Mouse (Mus musculus): ENCODE results near the gene Arhgef10l. TPM values are rescaled to one million over a fixed set of nuclear protein-coding genes. Genes with fewer than 3 reads are reported as not detected.

Arhgef10l gene
- polyA plus RNA-seq, 1 experiment from 2014 or later: 15.8 TPM

DNA sequence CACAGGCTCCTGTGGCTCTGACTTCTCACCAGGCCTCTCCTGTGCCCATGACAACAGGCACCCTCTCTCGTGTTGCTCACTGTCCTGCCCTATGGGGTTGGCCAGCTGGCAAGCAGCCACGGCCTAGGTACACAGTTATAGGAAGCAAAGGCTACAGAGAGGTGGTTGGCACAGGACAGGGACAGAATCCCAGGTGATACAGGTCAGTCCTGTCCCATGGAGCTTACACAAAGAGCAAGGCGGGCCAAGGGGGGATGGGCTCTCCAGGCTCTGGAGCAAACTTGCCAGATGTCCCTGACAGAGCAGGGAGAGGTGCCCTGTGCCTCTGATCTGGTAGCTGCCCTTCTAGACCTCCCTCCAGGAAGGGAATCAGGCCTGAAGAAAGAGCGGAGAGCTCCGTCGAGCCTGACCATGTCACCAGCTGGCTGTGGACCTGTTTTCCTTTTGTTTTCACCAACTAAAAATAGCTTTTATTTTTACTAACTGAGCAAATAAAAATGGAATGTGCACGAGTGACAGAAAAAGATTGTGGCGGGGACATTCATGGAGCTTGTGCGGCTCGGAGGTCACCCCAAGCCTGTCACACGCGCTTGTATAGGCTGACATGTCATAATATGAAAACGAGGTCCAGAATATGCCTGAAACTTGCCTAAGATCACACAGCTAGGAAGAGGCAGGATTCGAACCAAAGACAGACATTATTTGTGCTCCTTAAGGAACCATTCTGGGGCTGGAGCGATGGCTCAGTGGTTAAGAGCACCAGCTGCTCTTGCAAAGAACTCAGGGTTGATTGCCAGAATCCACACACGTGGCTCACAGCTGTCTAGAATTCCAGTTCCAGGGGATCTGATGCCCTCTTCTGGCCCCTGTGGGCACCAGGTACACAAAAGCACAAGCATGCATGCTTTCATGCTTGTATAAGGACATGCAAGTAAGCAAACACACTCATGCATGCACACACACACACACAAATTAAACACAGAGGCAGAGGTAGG lies 48.1 kb downstream of the Arhgef10l start:
- Histone ChIP-seq H3K36me3 (ENCODE audit: control insufficient read depth, insufficient read depth, low read length) (no peaks in the 10 kb centered on the region), H3K4me3 (ENCODE audit: low read length) (no peak overlapping the region), H3K27me3 (ENCODE audit: control insufficient read depth, insufficient read depth, low read depth, low read length) (no peaks in the 10 kb centered on the region), H3K27ac (ENCODE audit: low read length) (peak overlapping the region; percentile 80), H3K9ac (ENCODE audit: low read length) (peak overlapping the region; percentile 41), H3K4me2 (ENCODE audit: low read depth, low read length) (no peak overlapping the region), H3K9me3 (ENCODE audit: control insufficient read depth, low read length) (no peaks in the 10 kb centered on the region), H3K4me1 (replicated peaks; ENCODE audit: control insufficient read depth, insufficient read depth, low read length) (peaks cover 27% of the 10 kb centered on the region)
- peak; percentile 58 for ATAC-seq (ENCODE audit: low read depth)
- WGBS: 40% methylated on average over 16 of the region's 16 CpGs

DNA sequence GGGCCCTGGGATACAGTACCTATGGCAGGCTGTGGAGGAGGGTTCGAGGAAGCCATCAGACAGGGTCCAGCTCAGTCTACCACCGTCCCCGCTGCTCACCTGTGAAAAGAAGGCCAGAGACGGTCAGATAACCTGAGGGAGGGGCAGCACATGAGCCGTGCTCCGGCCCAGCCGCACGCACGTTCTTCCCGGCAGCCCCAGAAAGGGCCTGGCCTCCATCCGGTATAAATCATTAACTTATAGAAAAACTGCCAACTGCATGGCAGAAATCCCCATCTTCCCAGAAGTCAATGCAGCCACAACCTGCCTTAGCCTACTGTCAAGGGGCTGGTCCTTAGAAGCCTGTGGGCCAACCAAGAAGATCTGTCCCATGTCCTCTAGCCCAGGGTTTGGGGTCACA lies 48.9 kb downstream of the Arhgef10l start:
- Histone ChIP-seq H3K27me3 (ENCODE audit: control insufficient read depth, insufficient read depth, low read depth, low read length) (no peaks in the 10 kb centered on the region), H3K4me3 (ENCODE audit: low read length) (no peak overlapping the region), H3K9me3 (ENCODE audit: control insufficient read depth, low read length) (no peaks in the 10 kb centered on the region), H3K4me2 (ENCODE audit: low read depth, low read length) (no peak overlapping the region), H3K4me1 (replicated peaks; ENCODE audit: control insufficient read depth, insufficient read depth, low read length) (peaks cover 25% of the 10 kb centered on the region), H3K36me3 (ENCODE audit: control insufficient read depth, insufficient read depth, low read length) (no peaks in the 10 kb centered on the region), H3K9ac (ENCODE audit: low read length) (no peak overlapping the region; the same call in 1 of the 2 replicates), H3K27ac (ENCODE audit: low read length) (peak overlapping the region; percentile 80)
- WGBS: 52% methylated on average over 11 of the region's 11 CpGs
- ATAC-seq (ENCODE audit: low read depth): peak; percentile 31; the same call in 1 of the 2 replicates

- H3K36me3 ChIP-seq (ENCODE audit: control insufficient read depth, insufficient read depth, low read length): no peaks in the 10 kb centered on the region
- peak overlapping the region; percentile 80; the same call in 1 of the 2 replicates for H3K27ac ChIP-seq (ENCODE audit: low read length)
- H3K9me3 ChIP-seq (ENCODE audit: control insufficient read depth, low read length): no peaks in the 10 kb centered on the region
- ATAC-seq (ENCODE audit: low read depth): no peak
- H3K4me2 ChIP-seq (ENCODE audit: low read depth, low read length): no peak overlapping the region
- 33% methylated on average over 7 of the region's 7 CpGs for WGBS
- peaks cover 26% of the 10 kb centered on the region for H3K4me1 ChIP-seq (replicated peaks; ENCODE audit: control insufficient read depth, insufficient read depth, low read length)
- H3K27me3 ChIP-seq (ENCODE audit: control insufficient read depth, insufficient read depth, low read depth, low read length): no peaks in the 10 kb centered on the region
- no peak overlapping the region for H3K4me3 ChIP-seq (ENCODE audit: low read length)
- H3K9ac ChIP-seq (ENCODE audit: low read length): no peak overlapping the region
These were observed 49.6 kb downstream of the Arhgef10l start for GRCm38 (mm10) chr4:140616196-140616595.

GRCm38 (mm10) chr4:140615771-140616170 lies 50.0 kb downstream of the Arhgef10l start:
- no peak for ATAC-seq (ENCODE audit: low read depth)
- no peaks in the 10 kb centered on the region for H3K27me3 ChIP-seq (ENCODE audit: control insufficient read depth, insufficient read depth, low read depth, low read length)
- H3K9ac ChIP-seq (ENCODE audit: low read length): no peak overlapping the region
- H3K4me3 ChIP-seq (ENCODE audit: low read length): no peak overlapping the region
- no peak overlapping the region for H3K4me2 ChIP-seq (ENCODE audit: low read depth, low read length)
- WGBS: 62% methylated on average over 7 of the region's 7 CpGs
- no peaks in the 10 kb centered on the region for H3K36me3 ChIP-seq (ENCODE audit: control insufficient read depth, insufficient read depth, low read length)
- H3K9me3 ChIP-seq (ENCODE audit: control insufficient read depth, low read length): no peaks in the 10 kb centered on the region
- peak overlapping the region; percentile 7; the same call in 1 of the 2 replicates for H3K27ac ChIP-seq (ENCODE audit: low read length)
- H3K4me1 ChIP-seq (replicated peaks; ENCODE audit: control insufficient read depth, insufficient read depth, low read length): peaks cover 29% of the 10 kb centered on the region

DNA sequence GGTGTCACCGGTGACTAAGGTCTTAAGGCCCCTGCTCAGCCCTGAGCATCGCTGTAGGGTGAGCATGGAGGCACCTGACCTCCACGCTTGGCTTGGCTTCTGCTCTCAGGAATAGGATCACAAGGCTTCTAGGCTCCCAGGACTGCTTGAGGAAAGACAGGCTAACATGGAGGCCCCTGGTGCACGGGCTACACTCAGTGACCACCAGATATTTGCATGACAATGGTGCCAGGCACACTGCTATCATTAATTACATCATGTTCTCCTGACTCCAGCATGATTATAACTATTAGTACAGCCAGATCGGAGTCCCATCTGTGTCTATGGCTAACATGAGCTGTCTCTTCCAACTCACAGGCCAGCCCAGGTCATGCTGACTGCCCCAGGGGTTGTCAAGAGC lies 51.3 kb downstream of the Arhgef10l start:
- H3K4me3 ChIP-seq (ENCODE audit: low read length): no peak overlapping the region
- no peak overlapping the region for H3K27ac ChIP-seq (ENCODE audit: low read length)
- no peak overlapping the region for H3K4me2 ChIP-seq (ENCODE audit: low read depth, low read length)
- no peaks in the 10 kb centered on the region for H3K27me3 ChIP-seq (ENCODE audit: control insufficient read depth, insufficient read depth, low read depth, low read length)
- H3K36me3 ChIP-seq (ENCODE audit: control insufficient read depth, insufficient read depth, low read length): no peaks in the 10 kb centered on the region
- ATAC-seq (ENCODE audit: low read depth): no peak
- H3K9me3 ChIP-seq (ENCODE audit: control insufficient read depth, low read length): no peaks in the 10 kb centered on the region
- H3K9ac ChIP-seq (ENCODE audit: low read length): no peak overlapping the region
- 88% methylated on average over 5 of the region's 5 CpGs for WGBS
- peaks cover 35% of the 10 kb centered on the region for H3K4me1 ChIP-seq (replicated peaks; ENCODE audit: control insufficient read depth, insufficient read depth, low read length)

DNA sequence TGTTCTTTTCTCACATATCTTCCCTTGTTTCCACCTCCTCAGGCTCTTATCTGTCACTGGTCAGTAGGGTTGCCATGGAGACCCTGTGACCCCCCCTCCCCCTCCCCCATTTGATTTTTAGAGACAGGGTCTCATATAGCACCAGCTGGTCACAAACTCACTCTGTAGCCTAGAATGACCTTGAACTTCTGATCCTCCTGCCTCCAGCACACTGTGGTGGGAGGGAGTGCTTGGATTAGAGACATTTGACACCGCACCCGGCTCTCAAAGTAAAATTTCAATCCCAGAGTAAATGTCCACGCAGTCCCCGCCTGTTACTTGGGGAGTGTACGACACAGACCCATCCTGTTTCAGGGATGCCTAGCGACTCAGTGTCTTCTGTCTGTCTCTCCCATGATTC lies 51.7 kb downstream of the Arhgef10l start:
- H3K27me3 ChIP-seq (ENCODE audit: control insufficient read depth, insufficient read depth, low read depth, low read length): no peaks in the 10 kb centered on the region
- no peak for ATAC-seq (ENCODE audit: low read depth)
- H3K4me1 ChIP-seq (replicated peaks; ENCODE audit: control insufficient read depth, insufficient read depth, low read length): peaks cover 35% of the 10 kb centered on the region
- 78% methylated on average over 6 of the region's 6 CpGs for WGBS
- no peak overlapping the region for H3K4me2 ChIP-seq (ENCODE audit: low read depth, low read length)
- H3K36me3 ChIP-seq (ENCODE audit: control insufficient read depth, insufficient read depth, low read length): no peaks in the 10 kb centered on the region
- H3K27ac ChIP-seq (ENCODE audit: low read length): no peak overlapping the region
- H3K4me3 ChIP-seq (ENCODE audit: low read length): no peak overlapping the region
- no peak overlapping the region for H3K9ac ChIP-seq (ENCODE audit: low read length)
- H3K9me3 ChIP-seq (ENCODE audit: control insufficient read depth, low read length): no peaks in the 10 kb centered on the region

GRCm38 (mm10) chr4:140610841-140611609 lies 54.8 kb downstream of the Arhgef10l start:
- WGBS: 18% methylated on average over 12 of the region's 12 CpGs
- Histone ChIP-seq H3K27ac (ENCODE audit: low read length) (peak overlapping the region; percentile 87), H3K36me3 (ENCODE audit: control insufficient read depth, insufficient read depth, low read length) (peaks cover 2% of the 10 kb centered on the region; the same call in 1 of the 2 replicates), H3K4me2 (ENCODE audit: low read depth, low read length) (no peak overlapping the region), H3K4me1 (replicated peaks; ENCODE audit: control insufficient read depth, insufficient read depth, low read length) (peaks cover 15% of the 10 kb centered on the region), H3K9ac (ENCODE audit: low read length) (peak overlapping the region; percentile 17; the same call in 1 of the 2 replicates), H3K27me3 (ENCODE audit: control insufficient read depth, insufficient read depth, low read depth, low read length) (no peaks in the 10 kb centered on the region), H3K9me3 (ENCODE audit: control insufficient read depth, low read length) (no peaks in the 10 kb centered on the region), H3K4me3 (ENCODE audit: low read length) (no peak overlapping the region)
- ATAC-seq (ENCODE audit: low read depth): peak; percentile 69

- no peak overlapping the region for H3K4me2 ChIP-seq (ENCODE audit: low read depth, low read length)
- H3K27ac ChIP-seq (ENCODE audit: low read length): no peak overlapping the region
- peaks cover 19% of the 10 kb centered on the region; the same call in 1 of the 2 replicates for H3K4me1 ChIP-seq (replicated peaks; ENCODE audit: control insufficient read depth, insufficient read depth, low read length)
- 75% methylated on average over 9 of the region's 9 CpGs for WGBS
- no peaks in the 10 kb centered on the region for H3K9me3 ChIP-seq (ENCODE audit: control insufficient read depth, low read length)
- no peak overlapping the region for H3K9ac ChIP-seq (ENCODE audit: low read length)
- peaks cover 2% of the 10 kb centered on the region; the same call in 1 of the 2 replicates for H3K36me3 ChIP-seq (ENCODE audit: control insufficient read depth, insufficient read depth, low read length)
- no peaks in the 10 kb centered on the region for H3K27me3 ChIP-seq (ENCODE audit: control insufficient read depth, insufficient read depth, low read depth, low read length)
- ATAC-seq (ENCODE audit: low read depth): no peak
- no peak overlapping the region for H3K4me3 ChIP-seq (ENCODE audit: low read length)
These were observed 57.5 kb downstream of the Arhgef10l start for GRCm38 (mm10) chr4:140608228-140608720.

GRCm38 (mm10) chr4:140606779-140607178 lies 59.0 kb downstream of the Arhgef10l start:
- H3K9ac ChIP-seq (ENCODE audit: low read length): no peak overlapping the region
- H3K4me1 ChIP-seq (replicated peaks; ENCODE audit: control insufficient read depth, insufficient read depth, low read length): peaks cover 19% of the 10 kb centered on the region; the same call in 1 of the 2 replicates
- H3K4me2 ChIP-seq (ENCODE audit: low read depth, low read length): no peak overlapping the region
- H3K9me3 ChIP-seq (ENCODE audit: control insufficient read depth, low read length): no peaks in the 10 kb centered on the region
- H3K27me3 ChIP-seq (ENCODE audit: control insufficient read depth, insufficient read depth, low read depth, low read length): no peaks in the 10 kb centered on the region
- no peak overlapping the region for H3K4me3 ChIP-seq (ENCODE audit: low read length)
- no peak for ATAC-seq (ENCODE audit: low read depth)
- 78% methylated on average over 7 of the region's 7 CpGs for WGBS
- H3K27ac ChIP-seq (ENCODE audit: low read length): no peak overlapping the region
- H3K36me3 ChIP-seq (ENCODE audit: control insufficient read depth, insufficient read depth, low read length): peaks cover 2% of the 10 kb centered on the region; the same call in 1 of the 2 replicates

All from lung, embryonic 16.5 days (tissue).